Mouse (Mus musculus): ENCODE measurements at regions not wholly inside any gene's neighbourhood (a gene's known extent, or its start where the extent isn't known, plus 50 kb on each side); places are given as distances from the start of the nearest gene placed in this dataset.

DNA sequence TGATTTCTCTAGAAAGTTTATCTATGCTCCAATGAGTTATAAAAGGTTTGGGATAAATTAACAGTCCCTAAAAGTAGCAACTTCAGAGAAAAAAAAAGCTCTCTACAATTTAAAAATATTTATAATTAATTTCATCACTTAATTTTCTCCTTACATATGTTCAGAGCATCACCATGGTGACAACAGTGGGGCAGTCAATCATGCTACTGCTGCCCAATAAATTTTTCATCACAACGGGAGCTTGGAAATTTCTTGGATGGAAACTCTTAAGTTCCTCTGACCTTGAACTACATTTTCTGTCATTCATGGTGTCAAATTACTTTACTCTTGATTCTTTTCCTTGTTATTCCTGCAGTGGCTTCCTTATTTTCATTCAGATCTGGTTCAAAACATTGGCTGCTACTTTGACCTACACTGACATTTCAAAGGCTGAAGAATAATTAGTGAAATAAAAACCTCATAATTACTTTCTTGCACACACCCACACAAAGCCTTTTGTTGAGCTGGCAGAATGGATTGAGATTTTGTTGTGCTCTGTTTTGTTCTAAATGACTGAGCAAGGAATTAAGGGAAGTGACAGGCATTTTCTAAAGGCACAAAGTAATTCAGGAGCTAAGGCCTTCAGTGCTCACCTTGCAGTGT is 540.1 kb upstream of the Stxbp6 start:
- H3K4me1 ChIP-seq (ENCODE audit: control insufficient read depth, insufficient read depth, low read length), result no peaks in the 10 kb centered on the region
- 27% methylated on average over 1 of the region's 1 CpGs for WGBS
- H3K9ac ChIP-seq (ENCODE audit: low read length), result no peak overlapping the region
- H3K9me3 ChIP-seq (ENCODE audit: control insufficient read depth, low read length), result no peaks in the 10 kb centered on the region
- DNase-seq (ENCODE audit: low spot score) (no peak), ATAC-seq (ENCODE audit: insufficient number of reproducible peaks, low FRiP score, low TSS enrichment, low read depth) (no peak)
- no peaks in the 10 kb centered on the region for H3K27me3 ChIP-seq (ENCODE audit: control insufficient read depth, insufficient read depth, low read length)
- H3K27ac ChIP-seq (replicated peaks; ENCODE audit: low read depth, low read length), result no peak overlapping the region
- H3K4me3 ChIP-seq (ENCODE audit: low read depth, low read length), result no peak overlapping the region
- H3K36me3 ChIP-seq (ENCODE audit: control insufficient read depth, insufficient read depth, low read length), result no peaks in the 10 kb centered on the region
- no peak overlapping the region for H3K4me2 ChIP-seq (ENCODE audit: low read depth, severe bottlenecking)

DNA sequence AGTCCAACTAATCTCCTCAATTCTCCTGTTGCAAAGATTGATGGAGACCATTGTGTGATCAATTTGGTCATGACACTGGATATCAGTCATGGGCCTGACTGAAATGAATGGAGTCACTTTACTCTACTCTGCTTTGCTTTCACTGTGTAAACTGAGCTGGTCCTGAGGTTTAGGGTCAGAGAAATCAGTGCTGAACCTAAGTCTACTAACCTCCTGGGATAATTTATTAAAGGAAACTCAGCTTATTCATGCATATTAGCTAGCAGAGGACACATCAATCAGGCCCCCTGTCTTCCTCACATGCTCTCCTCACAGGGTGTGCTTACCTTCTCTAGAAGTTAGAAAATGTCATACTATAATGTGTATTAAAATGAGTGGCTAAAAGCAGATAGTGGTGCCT is 539.6 kb upstream of the Stxbp6 start:
- Histone ChIP-seq H3K4me1 (ENCODE audit: control insufficient read depth, insufficient read depth, low read length) (no peaks in the 10 kb centered on the region), H3K4me3 (ENCODE audit: low read depth, low read length) (no peak overlapping the region), H3K9me3 (ENCODE audit: control insufficient read depth, low read length) (no peaks in the 10 kb centered on the region), H3K4me2 (ENCODE audit: low read depth, severe bottlenecking) (no peak overlapping the region), H3K27me3 (ENCODE audit: control insufficient read depth, insufficient read depth, low read length) (no peaks in the 10 kb centered on the region), H3K9ac (ENCODE audit: low read length) (no peak overlapping the region), H3K36me3 (ENCODE audit: control insufficient read depth, insufficient read depth, low read length) (no peaks in the 10 kb centered on the region), H3K27ac (replicated peaks; ENCODE audit: low read depth, low read length) (no peak overlapping the region)
- DNase-seq (ENCODE audit: low spot score) (no peak), ATAC-seq (ENCODE audit: insufficient number of reproducible peaks, low FRiP score, low TSS enrichment, low read depth) (no peak)

DNA sequence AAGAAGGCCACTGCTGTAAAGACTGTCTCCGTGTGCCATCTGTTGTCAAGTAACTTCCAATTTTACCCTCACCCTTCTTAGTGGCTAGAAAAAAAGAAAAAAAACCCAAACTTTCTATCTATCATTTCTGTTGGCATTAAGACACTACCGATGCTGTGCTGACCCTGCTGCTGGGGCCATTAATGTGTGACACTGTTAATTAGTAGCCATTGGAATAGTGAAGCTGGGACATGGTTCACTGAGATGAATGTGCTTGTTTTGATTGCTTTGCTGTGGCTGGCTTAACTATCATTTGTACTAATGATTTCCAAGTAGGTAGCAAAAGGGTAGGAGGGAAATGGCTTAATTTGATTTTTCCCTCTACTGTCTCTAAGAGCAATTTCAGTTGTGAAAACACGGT is 524.9 kb upstream of the Stxbp6 start:
- Histone ChIP-seq H3K27ac (replicated peaks; ENCODE audit: low read depth, low read length) (no peak overlapping the region), H3K4me1 (ENCODE audit: control insufficient read depth, insufficient read depth, low read length) (no peaks in the 10 kb centered on the region), H3K4me2 (ENCODE audit: low read depth, severe bottlenecking) (no peak overlapping the region), H3K4me3 (ENCODE audit: low read depth, low read length) (no peak overlapping the region), H3K27me3 (ENCODE audit: control insufficient read depth, insufficient read depth, low read length) (no peaks in the 10 kb centered on the region), H3K9ac (ENCODE audit: low read length) (no peak overlapping the region), H3K9me3 (ENCODE audit: control insufficient read depth, low read length) (no peaks in the 10 kb centered on the region), H3K36me3 (ENCODE audit: control insufficient read depth, insufficient read depth, low read length) (no peaks in the 10 kb centered on the region)
- ATAC-seq (ENCODE audit: insufficient number of reproducible peaks, low FRiP score, low TSS enrichment, low read depth) (no peak), DNase-seq (ENCODE audit: low spot score) (no peak)
- 73% methylated on average over 3 of the region's 3 CpGs for WGBS

DNA sequence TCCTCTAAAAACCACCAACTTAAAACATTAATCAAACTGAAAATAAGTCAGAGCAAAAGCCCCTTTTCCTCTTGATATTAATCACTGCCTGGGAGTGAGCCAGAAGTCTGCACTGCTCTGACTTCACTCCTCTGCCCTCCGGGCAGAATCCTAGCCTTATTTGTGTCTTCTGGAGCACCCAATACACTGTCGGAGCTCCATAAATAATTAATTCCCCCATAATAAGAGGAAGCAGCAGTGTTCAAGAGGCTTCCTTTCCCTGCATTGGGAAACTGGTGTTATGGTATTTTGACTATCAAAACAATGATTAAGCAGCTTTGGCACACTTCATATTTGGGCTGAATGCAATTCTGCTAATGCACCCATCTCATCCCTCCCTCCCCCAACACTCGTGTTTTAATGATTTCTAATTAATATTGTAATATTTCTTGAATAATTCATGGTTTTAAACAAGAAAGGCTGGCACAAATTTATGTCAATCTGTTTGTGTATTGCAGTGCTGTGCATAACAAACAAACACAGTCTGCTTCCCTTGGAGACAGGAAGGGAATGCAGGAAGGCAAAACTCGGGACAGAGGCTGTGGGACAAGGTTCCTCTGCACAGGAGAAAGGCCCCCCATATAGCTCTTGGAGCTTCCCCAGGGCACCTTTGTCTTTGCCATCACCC is 523.5 kb upstream of the Stxbp6 start:
- Histone ChIP-seq H3K4me2 (ENCODE audit: low read depth, severe bottlenecking) (no peak overlapping the region), H3K36me3 (ENCODE audit: control insufficient read depth, insufficient read depth, low read length) (no peaks in the 10 kb centered on the region), H3K27me3 (ENCODE audit: control insufficient read depth, insufficient read depth, low read length) (no peaks in the 10 kb centered on the region), H3K27ac (replicated peaks; ENCODE audit: low read depth, low read length) (no peak overlapping the region), H3K9ac (ENCODE audit: low read length) (no peak overlapping the region), H3K4me1 (ENCODE audit: control insufficient read depth, insufficient read depth, low read length) (no peaks in the 10 kb centered on the region), H3K9me3 (ENCODE audit: control insufficient read depth, low read length) (no peaks in the 10 kb centered on the region), H3K4me3 (ENCODE audit: low read depth, low read length) (no peak overlapping the region)
- DNase-seq (ENCODE audit: low spot score) (no peak), ATAC-seq (ENCODE audit: insufficient number of reproducible peaks, low FRiP score, low TSS enrichment, low read depth) (no peak)
- 68% methylated on average over 4 of the region's 4 CpGs for WGBS

DNA sequence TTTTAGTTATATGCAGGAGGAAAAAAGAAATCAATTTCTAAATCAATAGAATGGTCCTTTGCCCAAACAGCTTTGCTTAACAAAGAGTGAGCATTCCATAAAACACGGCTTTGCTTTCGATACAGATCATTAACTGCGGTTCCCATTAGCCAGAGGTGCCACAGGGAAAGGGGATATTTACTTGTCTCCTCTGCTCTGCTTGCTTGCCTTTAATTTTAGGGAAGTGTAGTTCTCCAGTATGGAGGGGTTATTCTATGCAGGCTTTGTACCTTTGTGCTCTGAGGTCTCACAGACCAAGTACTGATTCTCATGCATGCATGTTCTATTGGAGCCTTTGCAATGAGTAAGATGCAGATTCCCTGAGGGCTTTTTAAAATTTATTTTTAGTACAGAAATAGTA is 520.2 kb upstream of the Stxbp6 start:
- ATAC-seq (ENCODE audit: insufficient number of reproducible peaks, low FRiP score, low TSS enrichment, low read depth) (no peak), DNase-seq (ENCODE audit: low spot score) (no peak)
- Histone ChIP-seq H3K4me2 (ENCODE audit: low read depth, severe bottlenecking) (no peak overlapping the region), H3K36me3 (ENCODE audit: control insufficient read depth, insufficient read depth, low read length) (no peaks in the 10 kb centered on the region), H3K27me3 (ENCODE audit: control insufficient read depth, insufficient read depth, low read length) (no peaks in the 10 kb centered on the region), H3K9me3 (ENCODE audit: control insufficient read depth, low read length) (no peaks in the 10 kb centered on the region), H3K9ac (ENCODE audit: low read length) (no peak overlapping the region), H3K4me1 (ENCODE audit: control insufficient read depth, insufficient read depth, low read length) (no peaks in the 10 kb centered on the region), H3K27ac (replicated peaks; ENCODE audit: low read depth, low read length) (no peak overlapping the region), H3K4me3 (ENCODE audit: low read depth, low read length) (no peak overlapping the region)
- WGBS, result 83% methylated on average over 3 of the region's 3 CpGs

DNA sequence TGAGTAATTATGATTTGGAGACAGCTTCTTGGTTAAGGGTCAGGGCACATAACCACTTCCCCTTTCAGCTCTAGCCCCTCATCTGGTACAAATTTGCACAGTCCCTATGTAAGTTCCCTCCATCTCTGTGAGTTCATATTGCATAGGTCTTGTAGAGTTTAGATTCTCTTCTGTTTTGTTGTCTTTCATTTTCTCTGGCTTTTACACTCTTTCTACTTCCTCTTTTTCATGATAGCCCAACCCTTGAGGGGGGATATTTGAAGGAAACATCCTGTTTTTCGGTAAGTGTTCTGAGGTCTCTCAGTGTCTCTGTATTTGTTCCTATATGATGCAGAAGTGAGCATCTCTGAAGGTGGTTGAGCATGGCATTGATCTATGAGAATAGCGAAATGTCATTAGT is 515.7 kb upstream of the Stxbp6 start:
- 92% methylated on average over 2 of the region's 2 CpGs for WGBS
- Histone ChIP-seq H3K27me3 (ENCODE audit: control insufficient read depth, insufficient read depth, low read length) (no peaks in the 10 kb centered on the region), H3K9me3 (ENCODE audit: control insufficient read depth, low read length) (no peaks in the 10 kb centered on the region), H3K4me1 (ENCODE audit: control insufficient read depth, insufficient read depth, low read length) (no peaks in the 10 kb centered on the region), H3K4me3 (ENCODE audit: low read depth, low read length) (no peak overlapping the region), H3K9ac (ENCODE audit: low read length) (no peak overlapping the region), H3K27ac (replicated peaks; ENCODE audit: low read depth, low read length) (no peak overlapping the region), H3K4me2 (ENCODE audit: low read depth, severe bottlenecking) (no peak overlapping the region), H3K36me3 (ENCODE audit: control insufficient read depth, insufficient read depth, low read length) (no peaks in the 10 kb centered on the region)
- no peak for ATAC-seq (ENCODE audit: insufficient number of reproducible peaks, low FRiP score, low TSS enrichment, low read depth)
- no peak for DNase-seq (ENCODE audit: low spot score)

DNA sequence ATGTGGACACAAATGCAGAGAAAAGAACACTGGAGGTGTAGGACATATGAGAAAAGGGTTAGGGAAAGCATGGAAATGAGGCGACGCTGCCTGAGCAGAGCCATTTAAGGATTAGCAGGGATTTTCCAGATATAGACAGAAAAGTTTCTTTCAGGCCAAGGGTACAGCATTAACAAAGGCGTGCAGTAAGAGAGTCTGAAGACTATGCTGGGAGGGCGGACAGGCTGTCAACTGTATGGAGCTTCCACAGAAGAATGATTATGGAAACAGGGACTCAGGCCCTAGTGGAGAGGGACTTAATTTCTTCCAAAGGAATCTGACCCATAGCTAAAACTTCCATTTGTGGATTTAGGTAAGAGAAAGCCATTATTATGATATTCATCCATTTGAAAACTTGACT is 511.3 kb upstream of the Stxbp6 start:
- Histone ChIP-seq H3K4me2 (ENCODE audit: low read depth, severe bottlenecking) (no peak overlapping the region), H3K9me3 (ENCODE audit: control insufficient read depth, low read length) (no peaks in the 10 kb centered on the region), H3K36me3 (ENCODE audit: control insufficient read depth, insufficient read depth, low read length) (no peaks in the 10 kb centered on the region), H3K27ac (replicated peaks; ENCODE audit: low read depth, low read length) (no peak overlapping the region), H3K27me3 (ENCODE audit: control insufficient read depth, insufficient read depth, low read length) (no peaks in the 10 kb centered on the region), H3K9ac (ENCODE audit: low read length) (no peak overlapping the region), H3K4me1 (ENCODE audit: control insufficient read depth, insufficient read depth, low read length) (no peaks in the 10 kb centered on the region), H3K4me3 (ENCODE audit: low read depth, low read length) (no peak overlapping the region)
- ATAC-seq (ENCODE audit: insufficient number of reproducible peaks, low FRiP score, low TSS enrichment, low read depth), result no peak
- WGBS, result 87% methylated on average over 4 of the region's 4 CpGs
- DNase-seq (ENCODE audit: low spot score), result no peak

DNA sequence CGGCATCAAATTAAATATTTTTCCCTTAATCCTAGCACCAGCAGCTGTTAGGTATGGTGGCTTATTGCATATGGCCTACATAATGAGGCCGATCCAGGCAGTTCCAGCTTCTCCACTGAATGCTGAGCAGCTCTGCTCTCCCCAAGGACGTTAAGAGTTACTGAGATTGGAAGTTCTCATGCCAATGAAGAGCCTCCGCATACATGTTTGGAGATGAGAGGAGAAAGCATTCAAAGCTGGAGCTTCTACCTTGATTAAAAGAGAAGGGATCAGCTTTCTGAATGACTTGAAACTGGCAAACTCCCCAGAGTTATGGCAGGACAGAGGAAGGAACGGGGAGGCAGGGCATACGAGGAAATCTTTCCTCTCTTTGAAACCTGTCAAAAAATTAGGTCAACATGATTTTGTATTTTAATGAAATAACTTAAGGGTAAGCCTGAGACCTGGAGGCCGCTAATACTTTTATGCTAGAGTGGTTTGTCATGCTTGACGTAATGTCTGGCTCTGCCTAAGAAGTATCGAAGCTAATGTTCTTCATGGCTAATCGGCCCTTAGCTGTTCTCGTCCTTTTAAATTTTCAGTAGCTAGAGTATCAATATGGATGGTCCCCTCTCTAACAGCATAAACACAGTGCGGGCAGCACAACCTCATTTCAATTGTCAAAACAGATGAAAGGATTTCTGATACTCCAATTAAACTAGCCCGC is 489.0 kb upstream of the Stxbp6 start:
- no peaks in the 10 kb centered on the region for H3K36me3 ChIP-seq (ENCODE audit: control insufficient read depth, insufficient read depth, low read length)
- 62% methylated on average over 13 of the region's 13 CpGs for WGBS
- no peaks in the 10 kb centered on the region for H3K27me3 ChIP-seq (ENCODE audit: control insufficient read depth, insufficient read depth, low read length)
- no peaks in the 10 kb centered on the region for H3K9me3 ChIP-seq (ENCODE audit: control insufficient read depth, low read length)
- no peak overlapping the region for H3K27ac ChIP-seq (replicated peaks; ENCODE audit: low read depth, low read length)
- no peak overlapping the region for H3K4me3 ChIP-seq (ENCODE audit: low read depth, low read length)
- DNase-seq (ENCODE audit: low spot score) (no peak), ATAC-seq (ENCODE audit: insufficient number of reproducible peaks, low FRiP score, low TSS enrichment, low read depth) (no peak)
- no peaks in the 10 kb centered on the region for H3K4me1 ChIP-seq (ENCODE audit: control insufficient read depth, insufficient read depth, low read length)
- H3K9ac ChIP-seq (ENCODE audit: low read length), result no peak overlapping the region
- no peak overlapping the region for H3K4me2 ChIP-seq (ENCODE audit: low read depth, severe bottlenecking)

Data from limb, embryonic 11.5 days (tissue).